Mouse (Mus musculus) thymus, adult 2 months (tissue): ENCODE measurements around the gene Edn3.

Experiments used
- CTCF ChIP-seq: fragments of 200-500 bp; IDR thresholded peaks from 2 replicates; pipeline ENCODE4 v1.5.1; 2012; ENCODE audit warnings: mild to moderate bottlenecking, control low read depth, low read length, moderate library complexity, borderline replicate concordance; ENCODE audit not compliant: control insufficient read depth, poor library complexity, insufficient read depth; ENCODE audit errors: extremely low read depth
- POLR2A ChIP-seq: fragments of 200-500 bp; IDR thresholded peaks from 2 replicates; pipeline ENCODE4 v1.6.1; 2012; ENCODE audit warnings: mild to moderate bottlenecking, low read length, control low read depth, moderate library complexity; ENCODE audit not compliant: control insufficient read depth, poor library complexity, insufficient read depth; ENCODE audit errors: extremely low read depth

DNA sequence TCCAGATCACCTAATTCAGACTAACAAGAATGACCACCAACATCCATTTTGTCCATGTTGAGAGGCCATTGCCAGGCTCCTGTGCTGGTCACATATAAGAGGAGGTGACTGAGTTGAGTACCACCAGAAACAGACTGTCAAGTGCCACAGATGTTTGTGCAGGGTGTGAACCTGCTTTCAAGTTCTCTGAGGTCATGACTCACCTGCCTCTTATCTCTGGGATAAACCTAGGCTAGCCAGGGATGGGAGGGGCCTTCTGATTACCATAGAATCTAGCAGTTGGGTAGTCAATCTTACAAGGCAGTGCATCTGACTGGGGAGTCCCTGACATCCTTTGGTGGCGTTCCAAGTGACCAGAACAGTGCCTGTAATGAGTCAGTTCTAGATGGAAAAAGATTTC lies 13.2 kb upstream of the Edn3 start:
- TF ChIP-seq CTCF (no peak), POLR2A (no peak)
